Mouse (Mus musculus): ENCODE results near the gene Bola3. TPM values are rescaled to one million over a fixed set of nuclear protein-coding genes. Genes with fewer than 3 reads are reported as not detected.

Gene Bola3
- polyA plus RNA-seq, 1 experiment from 2014 or later = 196 TPM

- H3K4me2 ChIP-seq (ENCODE audit: low read depth, low read length) = no peak overlapping the region
- no peak for ATAC-seq (ENCODE audit: low read depth)
- WGBS (ENCODE audit: insufficient replicate concordance) = 76% methylated on average over 9 of the region's 9 CpGs
- H3K4me1 ChIP-seq (ENCODE audit: control insufficient read depth, low read depth, low read length) = no peaks in the 10 kb centered on the region
- no peaks in the 10 kb centered on the region for H3K9me3 ChIP-seq (replicated peaks; ENCODE audit: control insufficient read depth, low read length)
- peaks cover 64% of the 10 kb centered on the region for H3K36me3 ChIP-seq (ENCODE audit: control insufficient read depth, insufficient read depth)
- H3K27ac ChIP-seq (ENCODE audit: low read length) = no peak overlapping the region
- no peak overlapping the region for H3K9ac ChIP-seq (ENCODE audit: low read depth, low read length)
- no peaks in the 10 kb centered on the region for H3K27me3 ChIP-seq (ENCODE audit: control insufficient read depth, insufficient read depth, low read depth, low read length)
- no peak overlapping the region for H3K4me3 ChIP-seq (ENCODE audit: low read depth, low read length)
Observed at GRCm38 (mm10) chr6:83373704-83374300, 24.9 kb downstream of the Bola3 start.

GRCm38 (mm10) chr6:83381510-83382491, 32.9 kb downstream of the Bola3 start:
- Histone ChIP-seq H3K4me1 (ENCODE audit: control insufficient read depth, low read depth, low read length) (peaks cover 18% of the 10 kb centered on the region), H3K27me3 (ENCODE audit: control insufficient read depth, insufficient read depth, low read depth, low read length) (no peaks in the 10 kb centered on the region), H3K4me3 (ENCODE audit: low read depth, low read length) (no peak overlapping the region), H3K27ac (ENCODE audit: low read length) (peak overlapping the region; percentile 59), H3K36me3 (ENCODE audit: control insufficient read depth, insufficient read depth) (peaks cover 30% of the 10 kb centered on the region), H3K4me2 (ENCODE audit: low read depth, low read length) (peak overlapping the region; percentile 18; the same call in 1 of the 2 replicates), H3K9me3 (replicated peaks; ENCODE audit: control insufficient read depth, low read length) (no peaks in the 10 kb centered on the region), H3K9ac (ENCODE audit: low read depth, low read length) (no peak overlapping the region)
- WGBS (ENCODE audit: insufficient replicate concordance) = 44% methylated on average over 10 of the region's 10 CpGs
- ATAC-seq (ENCODE audit: low read depth) = peak; percentile 99

DNA sequence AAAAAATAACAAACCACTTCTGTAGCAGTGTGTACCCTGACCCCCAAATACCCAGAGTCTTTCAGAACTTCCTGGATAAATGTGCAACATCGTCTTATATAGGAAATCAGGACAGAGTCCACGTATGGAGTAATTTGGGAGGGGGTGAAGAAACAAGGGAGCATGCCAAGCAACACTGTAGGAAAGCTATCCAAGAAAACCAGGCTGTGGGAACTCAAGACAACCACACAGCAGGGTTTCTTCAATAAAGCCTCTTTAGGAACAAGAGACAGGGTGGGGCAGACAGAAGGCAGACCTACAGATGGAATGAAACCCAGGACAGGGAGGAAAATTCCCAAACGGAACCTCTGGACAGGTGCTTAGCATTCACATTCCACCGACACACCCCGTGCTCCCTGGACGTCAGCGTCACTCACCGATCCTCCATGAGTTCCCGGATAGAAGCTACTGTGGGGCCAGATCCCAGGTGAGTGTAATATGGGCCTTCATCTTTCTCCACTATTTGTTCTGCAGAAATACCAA, 36.7 kb downstream of the Bola3 start:
- no peak for ATAC-seq (ENCODE audit: low read depth)
- no peaks in the 10 kb centered on the region for H3K27me3 ChIP-seq (ENCODE audit: control insufficient read depth, insufficient read depth, low read depth, low read length)
- 82% methylated on average over 9 of the region's 9 CpGs for WGBS (ENCODE audit: insufficient replicate concordance)
- H3K9ac ChIP-seq (ENCODE audit: low read depth, low read length) = no peak overlapping the region
- peaks cover 18% of the 10 kb centered on the region for H3K4me1 ChIP-seq (ENCODE audit: control insufficient read depth, low read depth, low read length)
- H3K27ac ChIP-seq (ENCODE audit: low read length) = no peak overlapping the region
- peaks cover 7% of the 10 kb centered on the region; the same call in 1 of the 2 replicates for H3K36me3 ChIP-seq (ENCODE audit: control insufficient read depth, insufficient read depth)
- no peak overlapping the region for H3K4me2 ChIP-seq (ENCODE audit: low read depth, low read length)
- H3K4me3 ChIP-seq (ENCODE audit: low read depth, low read length) = no peak overlapping the region
- no peaks in the 10 kb centered on the region for H3K9me3 ChIP-seq (replicated peaks; ENCODE audit: control insufficient read depth, low read length)

- peaks cover 9% of the 10 kb centered on the region for H3K36me3 ChIP-seq (ENCODE audit: control insufficient read depth, insufficient read depth)
- peaks cover 6% of the 10 kb centered on the region for H3K4me1 ChIP-seq (ENCODE audit: control insufficient read depth, low read depth, low read length)
- H3K4me3 ChIP-seq (ENCODE audit: low read depth, low read length) = no peak overlapping the region
- H3K9ac ChIP-seq (ENCODE audit: low read depth, low read length) = no peak overlapping the region
- H3K4me2 ChIP-seq (ENCODE audit: low read depth, low read length) = no peak overlapping the region
- H3K9me3 ChIP-seq (replicated peaks; ENCODE audit: control insufficient read depth, low read length) = no peaks in the 10 kb centered on the region
- H3K27me3 ChIP-seq (ENCODE audit: control insufficient read depth, insufficient read depth, low read depth, low read length) = no peaks in the 10 kb centered on the region
- H3K27ac ChIP-seq (ENCODE audit: low read length) = no peak overlapping the region
- no peak for ATAC-seq (ENCODE audit: low read depth)
- 75% methylated on average over 8 of the region's 8 CpGs for WGBS (ENCODE audit: insufficient replicate concordance)
Observed at GRCm38 (mm10) chr6:83392166-83392780, 43.3 kb downstream of the Bola3 start.

- H3K4me3 ChIP-seq (ENCODE audit: low read depth, low read length) = no peak overlapping the region
- peaks cover 6% of the 10 kb centered on the region for H3K4me1 ChIP-seq (ENCODE audit: control insufficient read depth, low read depth, low read length)
- no peak overlapping the region for H3K27ac ChIP-seq (ENCODE audit: low read length)
- ATAC-seq (ENCODE audit: low read depth) = no peak
- H3K9ac ChIP-seq (ENCODE audit: low read depth, low read length) = no peak overlapping the region
- H3K9me3 ChIP-seq (replicated peaks; ENCODE audit: control insufficient read depth, low read length) = no peaks in the 10 kb centered on the region
- no peaks in the 10 kb centered on the region for H3K27me3 ChIP-seq (ENCODE audit: control insufficient read depth, insufficient read depth, low read depth, low read length)
- no peak overlapping the region for H3K4me2 ChIP-seq (ENCODE audit: low read depth, low read length)
- WGBS (ENCODE audit: insufficient replicate concordance) = 77% methylated on average over 4 of the region's 4 CpGs
- H3K36me3 ChIP-seq (ENCODE audit: control insufficient read depth, insufficient read depth) = peaks cover 13% of the 10 kb centered on the region
Observed at GRCm38 (mm10) chr6:83394122-83394521, 45.2 kb downstream of the Bola3 start.

GRCm38 (mm10) chr6:83395544-83396229, 46.7 kb downstream of the Bola3 start:
- H3K4me3 ChIP-seq (ENCODE audit: low read depth, low read length) = no peak overlapping the region
- H3K27ac ChIP-seq (ENCODE audit: low read length) = peak overlapping the region; percentile 2; the same call in 1 of the 2 replicates
- ATAC-seq (ENCODE audit: low read depth) = peak; percentile 96
- no peak overlapping the region for H3K4me2 ChIP-seq (ENCODE audit: low read depth, low read length)
- H3K4me1 ChIP-seq (ENCODE audit: control insufficient read depth, low read depth, low read length) = peaks cover 6% of the 10 kb centered on the region
- no peaks in the 10 kb centered on the region for H3K9me3 ChIP-seq (replicated peaks; ENCODE audit: control insufficient read depth, low read length)
- H3K36me3 ChIP-seq (ENCODE audit: control insufficient read depth, insufficient read depth) = peaks cover 13% of the 10 kb centered on the region
- WGBS (ENCODE audit: insufficient replicate concordance) = 55% methylated on average over 15 of the region's 15 CpGs
- H3K27me3 ChIP-seq (ENCODE audit: control insufficient read depth, insufficient read depth, low read depth, low read length) = no peaks in the 10 kb centered on the region
- H3K9ac ChIP-seq (ENCODE audit: low read depth, low read length) = no peak overlapping the region

DNA sequence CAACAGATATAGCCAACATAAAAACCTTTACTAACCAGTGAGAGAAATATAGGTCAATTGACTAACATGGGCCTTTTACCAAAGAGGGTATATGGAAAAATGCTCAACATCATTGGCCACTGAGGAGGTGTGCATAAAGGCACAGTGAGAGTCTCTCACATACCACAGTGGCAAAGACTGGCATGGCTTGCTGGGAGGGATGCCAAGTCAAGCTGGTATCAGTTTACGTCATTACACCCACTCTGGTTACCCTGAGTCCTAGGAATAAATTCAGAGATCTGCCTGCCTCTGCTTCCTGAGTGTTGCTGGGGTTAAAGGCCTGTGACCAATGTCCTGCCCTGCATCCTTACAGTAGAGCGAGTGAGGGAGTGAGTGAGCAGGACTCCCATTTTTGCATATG, 47.8 kb downstream of the Bola3 start:
- no peak overlapping the region for H3K27ac ChIP-seq (ENCODE audit: low read length)
- H3K4me2 ChIP-seq (ENCODE audit: low read depth, low read length) = no peak overlapping the region
- peaks cover 6% of the 10 kb centered on the region for H3K4me1 ChIP-seq (ENCODE audit: control insufficient read depth, low read depth, low read length)
- 93% methylated on average over 2 of the region's 2 CpGs for WGBS (ENCODE audit: insufficient replicate concordance)
- no peak overlapping the region for H3K4me3 ChIP-seq (ENCODE audit: low read depth, low read length)
- no peak for ATAC-seq (ENCODE audit: low read depth)
- H3K9me3 ChIP-seq (replicated peaks; ENCODE audit: control insufficient read depth, low read length) = no peaks in the 10 kb centered on the region
- no peaks in the 10 kb centered on the region for H3K27me3 ChIP-seq (ENCODE audit: control insufficient read depth, insufficient read depth, low read depth, low read length)
- no peak overlapping the region for H3K9ac ChIP-seq (ENCODE audit: low read depth, low read length)
- peaks cover 13% of the 10 kb centered on the region for H3K36me3 ChIP-seq (ENCODE audit: control insufficient read depth, insufficient read depth)

GRCm38 (mm10) chr6:83397728-83398127, 48.8 kb downstream of the Bola3 start:
- H3K36me3 ChIP-seq (ENCODE audit: control insufficient read depth, insufficient read depth) = peaks cover 15% of the 10 kb centered on the region
- no peak overlapping the region for H3K9ac ChIP-seq (ENCODE audit: low read depth, low read length)
- no peaks in the 10 kb centered on the region for H3K9me3 ChIP-seq (replicated peaks; ENCODE audit: control insufficient read depth, low read length)
- no peak overlapping the region for H3K4me3 ChIP-seq (ENCODE audit: low read depth, low read length)
- no peak overlapping the region for H3K27ac ChIP-seq (ENCODE audit: low read length)
- H3K4me1 ChIP-seq (ENCODE audit: control insufficient read depth, low read depth, low read length) = peaks cover 6% of the 10 kb centered on the region
- no peak for ATAC-seq (ENCODE audit: low read depth)
- H3K4me2 ChIP-seq (ENCODE audit: low read depth, low read length) = no peak overlapping the region
- 80% methylated on average over 8 of the region's 8 CpGs for WGBS (ENCODE audit: insufficient replicate concordance)
- no peaks in the 10 kb centered on the region for H3K27me3 ChIP-seq (ENCODE audit: control insufficient read depth, insufficient read depth, low read depth, low read length)

Data from liver, embryonic 16.5 days (tissue).